In genomic region chr7:24369731-24370541, GRCm38 (mm10) we compare ENCODE assay signal across 9 mouse cellular contexts. TPM values are rescaled to one million over a fixed set of nuclear protein-coding genes. Genes with fewer than 3 reads are reported as not detected.
DNase-seq lines count a peak whose midpoint lies in the region; ATAC-seq and TF ChIP-seq lines count a peak whose summit lies in the region.
"Had no signal": no experiment of that assay in that cellular context is flagged by ENCODE, and none has a peak within 500 bp of the region (broad histone marks: within the 10 kb centered on the region; RNA-seq: fewer than 3 reads in every experiment).

Kcnn4 (plus strand) TSS chr7:24370263.

- peaks cover 4% of the 10 kb centered on the region; the same call in 1 of the 2 replicates for H3K4me1 ChIP-seq in heart, postnatal 0 days (ENCODE audit: control insufficient read depth, insufficient read depth)
- peaks cover 16% of the 10 kb centered on the region for H3K4me1 ChIP-seq in limb, embryonic 14.5 days (ENCODE audit: control insufficient read depth, insufficient read depth, low read length)
- H3K4me1 ChIP-seq in forebrain, embryonic 11.5 days (replicated peaks; ENCODE audit: control insufficient read depth, insufficient read depth, low read length), result no peaks in the 10 kb centered on the region

- H3K36me3 ChIP-seq in heart, postnatal 0 days (replicated peaks; ENCODE audit: control insufficient read depth, insufficient read depth, low read length), result no peaks in the 10 kb centered on the region
- no peaks in the 10 kb centered on the region for H3K36me3 ChIP-seq in limb, embryonic 14.5 days (ENCODE audit: control insufficient read depth, insufficient read depth, low read length)
- H3K36me3 ChIP-seq in forebrain, embryonic 11.5 days (ENCODE audit: control insufficient read depth, insufficient read depth, low read length), result no peaks in the 10 kb centered on the region

- H3K27ac ChIP-seq in heart, postnatal 0 days (ENCODE audit: low read depth), result peak within 1 kb of the TSS; percentile 53; the same call in 1 of the 2 replicates
- H3K27ac ChIP-seq in limb, embryonic 14.5 days (replicated peaks; ENCODE audit: low read depth, low read length), result no peak within 1 kb of the TSS
- no peak within 1 kb of the TSS for H3K27ac ChIP-seq in forebrain, embryonic 11.5 days (ENCODE audit: low read depth, low read length)

- peak within 1 kb of the TSS; percentile 30; the same call in 1 of the 2 replicates for H3K4me2 ChIP-seq in heart, postnatal 0 days (ENCODE audit: low read depth, low read length)
- H3K4me2 ChIP-seq in limb, embryonic 14.5 days (replicated peaks; ENCODE audit: low read depth, low read length, severe bottlenecking), result no peak within 1 kb of the TSS
- no peak within 1 kb of the TSS for H3K4me2 ChIP-seq in forebrain, embryonic 11.5 days (ENCODE audit: low read depth, low read length, severe bottlenecking)

- H3K9ac ChIP-seq in heart, postnatal 0 days (replicated peaks; ENCODE audit: low read depth, low read length), result no peak within 1 kb of the TSS
- peak within 1 kb of the TSS; percentile 34; the same call in 1 of the 2 replicates for H3K9ac ChIP-seq in limb, embryonic 14.5 days (ENCODE audit: low read depth, low read length, severe bottlenecking)
- H3K9ac ChIP-seq in forebrain, embryonic 11.5 days (ENCODE audit: low read length), result no peak within 1 kb of the TSS

- WGBS in heart, postnatal 0 days, result 31% methylated on average over 23 of the region's 23 CpGs
- 36% methylated on average over 23 of the region's 23 CpGs for WGBS in limb, embryonic 14.5 days
- 47% methylated on average over 23 of the region's 23 CpGs for WGBS in forebrain, embryonic 11.5 days

- peak within 1 kb of the TSS; percentile 26; the same call in 1 of the 2 replicates for H3K4me3 ChIP-seq in heart, postnatal 0 days (ENCODE audit: low read depth, low read length)
- H3K4me3 ChIP-seq in limb, embryonic 14.5 days (replicated peaks; ENCODE audit: low read length), result no peak within 1 kb of the TSS
- no peak within 1 kb of the TSS; the same call in 1 of the 2 replicates for H3K4me3 ChIP-seq in forebrain, embryonic 11.5 days (ENCODE audit: low read depth, low read length)

- no peaks in the 10 kb centered on the region for H3K9me3 ChIP-seq in heart, postnatal 0 days (replicated peaks; ENCODE audit: control insufficient read depth, low read length)
- no peaks in the 10 kb centered on the region for H3K9me3 ChIP-seq in limb, embryonic 14.5 days (ENCODE audit: control insufficient read depth, low read length)
- H3K9me3 ChIP-seq in forebrain, embryonic 11.5 days (ENCODE audit: control insufficient read depth, low read length), result no peaks in the 10 kb centered on the region

- TF ChIP-seq EP300 in heart, postnatal 0 days (IDR thresholded peaks at IDR 0.05; ENCODE audit: low read depth), result no peak

- TF ChIP-seq POLR2A in limb, embryonic 14.5 days (IDR thresholded peaks at IDR 0.05; ENCODE audit: borderline replicate concordance, extremely low read depth, insufficient read depth, insufficient read length), result no peak

- H3K27me3 ChIP-seq in heart, postnatal 0 days (ENCODE audit: control insufficient read depth, insufficient read depth, low read length), result no peaks in the 10 kb centered on the region
- H3K27me3 ChIP-seq in limb, embryonic 14.5 days (ENCODE audit: control insufficient read depth, insufficient read depth, low read length), result no peaks in the 10 kb centered on the region
- no peaks in the 10 kb centered on the region for H3K27me3 ChIP-seq in forebrain, embryonic 11.5 days (ENCODE audit: control insufficient read depth, insufficient read depth, low read length)

- no peak for DNase-seq in heart, postnatal 0 days (ENCODE audit: low spot score)
- DNase-seq in heart, adult 8-10 months (ENCODE audit: low spot score), result no peak
- DNase-seq in NIH3T3 (ENCODE audit: low read depth), result peak; percentile 50
- DNase-seq in limb, embryonic 14.5 days (ENCODE audit: low spot score), result no peak
- DNase-seq in spleen, postnatal 36 days (ENCODE audit: low spot score in 2 of 2), result peak; percentile 63 to 75
- no peak for DNase-seq in layer of hippocampus, adult 9-10 months (ENCODE audit: low spot score)
- no peak for DNase-seq in forebrain, embryonic 11.5 days (ENCODE audit: low spot score)
- no peak for DNase-seq in ovary, postnatal 14 days (ENCODE audit: low spot score)
- DNase-seq: adrenal gland, postnatal 25 days had no signal

- no peak for ATAC-seq in heart, postnatal 0 days (ENCODE audit: insufficient read depth, low read depth)
- no peak; the same call in 1 of the 2 replicates for ATAC-seq in limb, embryonic 14.5 days (ENCODE audit: low FRiP score, low read depth)
- no peak for ATAC-seq in forebrain, embryonic 11.5 days (replicated peaks; ENCODE audit: low FRiP score)

- TF ChIP-seq CTCF in heart, postnatal 0 days (IDR thresholded peaks at IDR 0.05; ENCODE audit: low read depth), result no peak

RNA-seq across cellular contexts. Expression of gene Kcnn4, which starts in this region (rescaled TPM):
- total RNA-seq in heart, postnatal 0 days (2014; rRNA removed; ENCODE audit: low replicate concordance), result 0.69 and 2.0 TPM in 2 replicates
- polyA plus RNA-seq in heart, postnatal 0 days (2015; fragmentation: Nextera tagmentation; extraction: Ambion mirVana), result 0.85 and 0.98 TPM in 2 replicates
- 1 to 10 TPM in 1 of 4 experiments, under 1 TPM in 3; 0.44 to 1.3 (median 0.69) TPM for total RNA-seq in heart, adult 8-10 months (2022)
- 2.4 and 3.3 TPM in 2 replicates for polyA plus RNA-seq in limb, embryonic 14.5 days (2012; rRNA removed)
- polyA plus RNA-seq in limb, embryonic 14.5 days (2014; fragmentation: Nextera tagmentation; extraction: Ambion mirVana), result 1.8 and 2.4 TPM in 2 replicates
- 3.5 and 4.1 TPM in 2 replicates for polyA plus RNA-seq in forebrain, embryonic 11.5 days (2014; fragmentation: Nextera tagmentation; extraction: Ambion mirVana)

Comparison
In these comparisons a context has a peak if more than half of its experiments do, and no peak if none do; other contexts are left out.
1. DNase-seq: peak in NIH3T3 (single experiment) and spleen, postnatal 36 days (2 of 2); none in heart, postnatal 0 days (single experiment), heart, adult 8-10 months (single experiment), limb, embryonic 14.5 days (single experiment), layer of hippocampus, adult 9-10 months (single experiment), forebrain, embryonic 11.5 days (single experiment) and ovary, postnatal 14 days (single experiment).